Mouse (Mus musculus) lung, postnatal 36 days (tissue): ENCODE measurements around the gene 6430571L13Rik.
"Not testable (repeated sequence)": the region's sequence is repeated elsewhere in the genome, so short reads cannot be mapped to it uniquely, and the experiment has no call there.

Source experiments
- DNase-seq: peaks from one replicate; pipeline ENCODE4 v3.0.0; 2022; ENCODE audit warnings: mixed read lengths

Gene 6430571L13Rik

DNA sequence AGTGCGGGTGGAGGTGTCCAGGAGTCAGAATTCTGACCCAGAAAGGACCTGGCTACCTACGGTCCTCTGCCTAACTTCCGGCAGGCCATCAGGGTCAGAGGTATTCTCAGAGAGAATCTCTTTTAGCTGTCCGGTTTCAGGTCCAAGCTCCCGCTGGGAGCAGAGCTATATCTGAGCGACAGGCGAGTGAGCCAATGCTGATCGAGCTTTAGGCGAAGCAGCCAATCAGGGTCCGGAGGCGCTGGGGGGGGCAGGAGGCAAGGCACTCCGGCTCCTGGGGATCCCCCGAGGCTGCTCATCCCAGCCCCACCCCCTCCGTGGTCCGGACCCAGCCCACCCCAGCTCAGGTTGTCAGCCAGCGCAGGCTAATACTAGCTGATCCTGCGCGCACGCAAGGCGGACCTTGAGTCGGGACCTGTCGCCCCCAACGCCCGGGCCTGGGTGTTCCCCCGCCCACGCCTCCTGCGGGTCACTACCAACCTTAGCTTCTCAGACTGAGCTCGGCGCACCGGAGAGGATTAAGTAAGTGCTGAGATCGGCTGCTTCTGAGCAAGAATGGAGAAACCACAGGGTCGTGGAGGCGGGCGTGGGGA is at the start of gene 6430571L13Rik:
Gene 6430571L13Rik, plus strand, starts transcription at position 336 of the 593 bp plus-strand sequence.
- DNase-seq = peak; percentile 96

DNA sequence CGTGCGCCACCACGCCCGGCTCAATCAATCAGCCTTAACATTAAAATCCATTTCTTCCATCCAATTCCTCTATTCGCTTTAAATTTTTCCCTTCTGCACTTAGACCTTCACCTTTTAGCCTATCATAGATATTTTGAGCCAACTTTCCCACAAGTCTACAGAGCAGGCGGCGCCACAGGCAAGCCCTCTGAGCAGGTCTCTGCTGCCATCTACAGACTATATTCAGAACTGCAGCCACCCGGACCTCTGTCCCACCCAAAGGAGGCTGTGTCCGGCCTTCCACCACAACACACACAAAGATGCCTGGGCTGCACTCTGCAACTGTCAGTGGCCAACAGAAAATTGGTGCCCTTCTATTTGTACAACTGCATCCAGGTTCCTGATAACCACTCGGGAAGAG is 49.5 kb upstream of the 6430571L13Rik start:
- DNase-seq = peak; percentile 89

DNA sequence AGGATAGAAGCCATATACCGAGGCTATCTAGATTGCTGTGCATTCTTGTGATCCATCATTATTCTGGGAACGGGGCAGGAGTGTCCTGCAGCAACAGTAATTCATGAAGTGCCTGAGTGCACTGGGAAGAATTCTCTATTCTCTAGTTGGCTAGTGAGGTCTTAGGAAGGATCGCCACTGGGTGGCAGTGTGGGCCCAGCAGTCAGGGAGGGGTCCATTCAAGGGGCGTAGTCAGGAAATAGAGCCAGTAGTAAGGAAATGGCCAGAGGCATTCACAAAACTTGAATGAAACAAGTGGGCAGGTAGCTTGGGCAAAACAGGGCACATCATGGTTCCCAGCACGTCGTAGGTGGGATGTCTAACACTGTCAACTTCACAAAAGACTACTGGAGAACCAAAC is 46.2 kb upstream of the 6430571L13Rik start:
- DNase-seq = peak; percentile 92

DNA sequence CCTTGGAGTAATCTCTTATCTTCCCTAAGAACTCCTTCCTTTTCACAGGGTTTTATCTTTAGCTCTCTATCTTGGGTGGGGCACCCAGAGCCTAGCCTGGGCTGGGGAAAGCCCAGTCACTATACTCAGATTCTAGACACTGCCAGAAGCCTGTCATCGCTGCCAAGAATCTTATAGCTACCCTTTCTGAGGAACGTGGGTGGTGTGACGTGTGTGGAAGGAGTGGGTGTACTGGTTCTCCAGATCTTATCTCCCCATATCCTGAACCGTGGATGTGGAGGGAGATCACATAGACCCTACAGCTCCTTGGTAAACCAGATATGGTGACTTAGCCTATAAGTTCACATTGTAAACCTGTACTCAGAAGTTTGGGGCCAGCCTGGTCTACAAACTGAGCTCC is 44.8 kb upstream of the 6430571L13Rik start:
- DNase-seq = peak; percentile 78

DNA sequence AAGGTAGTCTGAATTCAATTTTAAA is 44.6 kb upstream of the 6430571L13Rik start, which contains the start of gene Cish:
Gene Cish, plus strand, starts transcription at position 11 of the 25 bp plus-strand sequence.
- DNase-seq = no peak

DNA sequence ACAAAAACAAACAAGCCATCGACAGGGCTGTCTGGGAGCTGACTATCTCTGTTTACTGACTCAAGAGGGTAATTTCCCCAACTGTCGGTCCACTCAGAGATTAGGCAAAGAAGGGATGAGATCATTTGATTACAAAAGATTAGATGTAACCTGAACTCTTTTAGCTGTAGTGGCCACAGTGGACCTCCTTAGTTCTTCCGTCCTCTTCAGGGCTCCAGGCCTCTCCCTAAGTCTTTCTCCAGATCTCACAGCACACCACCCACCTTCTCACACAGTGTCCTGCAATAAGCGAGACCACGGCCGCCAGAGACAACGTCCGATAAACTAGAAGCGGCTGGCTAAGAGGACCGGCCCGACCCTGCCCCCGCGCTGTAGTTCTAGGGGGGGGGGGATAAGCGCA is 44.4 kb upstream of the 6430571L13Rik start:
- peak; percentile 59 for DNase-seq

DNA sequence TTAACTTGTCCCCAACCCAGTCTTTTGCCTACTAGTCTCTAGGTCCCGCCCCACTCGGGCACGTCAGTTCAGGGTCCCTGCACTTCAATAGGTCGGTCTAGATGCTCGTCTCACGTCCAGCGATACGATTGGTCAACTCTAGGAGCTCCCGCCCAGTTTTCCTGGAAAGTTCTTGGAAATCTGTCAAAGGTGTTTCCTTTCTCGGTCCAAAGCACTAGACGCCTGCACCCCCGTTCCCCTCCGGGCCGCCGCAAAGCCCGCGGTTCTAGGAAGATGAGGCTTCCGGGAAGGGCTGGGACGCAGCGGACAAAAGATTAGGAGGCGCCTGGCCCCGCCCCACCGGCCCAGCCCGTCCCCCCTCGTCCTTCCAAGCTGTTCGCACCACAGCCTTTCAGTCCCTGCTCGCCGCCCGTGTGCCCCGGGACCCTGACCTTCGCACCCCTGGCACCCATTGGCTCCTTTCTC is 43.9 kb upstream of the 6430571L13Rik start:
- DNase-seq = peak; percentile 98

DNA sequence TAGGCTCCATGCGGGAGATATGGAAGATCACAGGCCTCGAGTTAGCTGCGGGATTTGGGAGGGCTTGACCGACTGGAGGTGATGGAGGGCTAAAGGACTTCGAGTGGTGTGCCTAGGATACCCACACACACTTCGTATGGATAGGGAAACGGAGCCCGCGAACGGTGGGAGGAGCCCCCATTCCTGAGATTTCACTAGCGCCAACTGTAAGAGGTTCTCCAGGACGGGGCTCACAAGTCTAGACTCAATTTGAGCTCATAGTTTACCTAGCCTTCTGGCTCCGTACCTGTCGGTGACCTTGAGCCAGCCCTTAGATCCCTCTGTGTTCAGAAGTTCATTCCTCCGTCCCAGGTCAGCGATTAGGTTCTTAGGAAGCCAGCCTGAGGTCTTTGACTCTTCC is 43.3 kb upstream of the 6430571L13Rik start:
- peak; percentile 60 for DNase-seq

DNA sequence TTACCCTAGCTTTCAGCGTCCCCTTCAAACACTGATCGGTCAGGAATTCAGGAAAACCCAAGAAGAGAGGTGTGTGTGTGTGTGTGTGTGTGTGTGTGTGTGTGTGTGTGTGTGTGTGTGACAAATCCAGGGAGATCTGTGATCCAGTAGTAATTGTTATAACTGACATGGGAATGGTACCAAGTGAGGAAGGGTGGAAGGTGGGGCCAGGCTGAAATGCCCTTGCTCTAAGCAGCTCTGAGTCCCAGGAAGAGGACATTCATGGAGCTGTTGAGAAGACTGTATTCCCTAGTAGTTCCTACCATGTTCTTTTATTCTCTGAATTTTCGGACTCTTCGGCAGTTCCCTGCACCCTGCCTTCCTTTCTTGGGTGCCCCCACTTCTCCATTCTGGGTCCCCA is 42.7 kb upstream of the 6430571L13Rik start:
- peak; percentile 54 for DNase-seq

DNA sequence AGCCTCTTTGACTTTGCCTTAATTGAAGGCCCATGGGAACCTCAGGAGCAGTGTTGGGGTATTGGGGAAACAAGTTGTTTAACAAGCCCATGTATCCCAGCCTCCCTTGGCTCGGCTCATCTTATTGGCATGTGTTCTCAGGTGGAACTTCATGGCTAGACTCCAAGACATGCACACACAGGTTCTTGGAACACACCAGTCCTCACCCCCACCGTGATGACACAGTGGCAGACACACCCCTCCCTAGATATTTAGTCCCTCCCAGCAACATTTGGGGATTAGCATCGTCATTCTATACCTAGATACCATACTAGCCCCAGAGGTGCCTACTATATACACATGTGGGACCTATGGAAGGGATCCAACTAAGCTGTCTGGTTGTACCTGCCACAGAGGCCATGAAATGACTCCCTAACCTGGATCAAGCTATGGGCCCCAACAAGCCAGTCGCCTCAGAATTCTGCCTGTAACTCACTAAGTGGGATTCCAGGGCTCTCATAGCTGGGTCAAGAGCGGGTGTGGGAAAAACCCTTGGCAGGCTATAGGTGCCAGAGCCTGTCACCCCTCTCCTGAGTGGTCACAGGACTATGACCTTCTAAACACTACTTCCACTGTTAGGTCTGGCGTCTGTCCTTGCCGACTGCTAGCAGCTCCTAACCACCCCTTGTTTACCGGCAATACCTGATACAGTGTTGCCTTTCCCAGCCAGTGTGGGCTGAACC is 42.2 kb upstream of the 6430571L13Rik start:
- DNase-seq = peak; percentile 87

DNA sequence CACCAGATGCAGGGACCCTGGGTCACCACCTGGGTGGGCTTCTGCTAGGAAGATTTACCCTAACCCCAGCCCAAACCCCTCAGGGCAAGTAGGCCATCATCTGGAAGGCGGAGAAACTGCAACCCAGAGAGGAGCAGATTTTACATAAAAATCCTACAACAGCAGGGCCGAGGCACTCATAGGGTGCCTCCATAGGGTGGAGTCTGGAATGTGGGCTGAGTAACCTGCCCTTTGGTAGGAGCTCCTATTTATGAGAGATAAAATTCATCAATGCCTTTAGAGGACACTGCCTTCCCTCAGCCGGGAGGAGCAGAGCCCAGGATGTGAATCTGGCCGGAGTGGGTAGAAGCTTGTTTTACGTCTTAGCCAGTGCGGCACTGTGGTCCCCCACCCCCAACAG is 41.5 kb upstream of the 6430571L13Rik start:
- no peak for DNase-seq

DNA sequence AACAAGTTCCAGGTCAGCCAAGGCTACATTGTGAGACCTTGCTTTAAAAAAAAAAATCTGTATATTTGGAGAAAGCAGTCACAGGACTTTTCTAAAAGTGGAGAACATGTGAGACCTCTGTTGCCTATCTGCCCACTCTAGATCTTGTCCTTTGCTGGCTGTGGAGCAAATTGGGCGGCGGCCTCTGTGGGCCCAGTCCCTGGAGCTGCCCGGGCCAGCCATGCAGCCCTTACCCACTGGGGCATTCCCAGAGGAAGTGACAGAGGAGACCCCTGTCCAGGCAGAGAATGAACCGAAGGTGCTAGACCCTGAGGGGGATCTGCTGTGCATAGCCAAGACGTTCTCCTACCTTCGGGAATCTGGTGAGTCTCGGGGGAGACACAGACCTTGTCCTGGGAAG is 40.6 kb upstream of the 6430571L13Rik start:
- no peak for DNase-seq

DNA sequence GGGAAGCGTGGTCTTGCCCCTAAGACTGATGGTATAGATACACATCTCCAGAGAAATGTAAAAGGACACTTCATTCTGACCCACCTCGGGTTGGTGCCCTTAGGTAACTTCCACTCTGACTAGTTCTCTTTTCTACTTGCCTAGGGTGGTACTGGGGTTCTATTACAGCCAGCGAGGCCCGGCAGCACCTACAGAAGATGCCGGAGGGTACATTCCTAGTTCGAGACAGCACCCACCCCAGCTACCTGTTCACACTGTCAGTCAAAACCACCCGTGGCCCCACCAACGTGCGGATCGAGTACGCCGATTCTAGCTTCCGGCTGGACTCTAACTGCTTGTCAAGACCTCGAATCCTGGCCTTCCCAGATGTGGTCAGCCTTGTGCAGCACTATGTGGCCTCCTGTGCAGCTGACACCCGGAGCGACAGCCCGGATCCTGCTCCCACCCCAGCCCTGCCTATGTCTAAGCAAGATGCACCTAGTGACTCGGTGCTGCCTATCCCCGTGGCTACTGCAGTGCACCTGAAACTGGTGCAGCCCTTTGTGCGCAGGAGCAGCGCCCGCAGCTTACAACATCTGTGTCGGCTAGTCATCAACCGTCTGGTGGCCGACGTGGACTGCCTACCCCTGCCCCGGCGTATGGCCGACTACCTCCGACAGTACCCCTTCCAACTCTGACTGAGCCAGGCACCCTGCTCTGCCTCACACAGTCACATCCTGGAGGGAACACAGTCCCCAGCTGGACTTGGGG is 40.0 kb upstream of the 6430571L13Rik start:
- DNase-seq = no peak

DNA sequence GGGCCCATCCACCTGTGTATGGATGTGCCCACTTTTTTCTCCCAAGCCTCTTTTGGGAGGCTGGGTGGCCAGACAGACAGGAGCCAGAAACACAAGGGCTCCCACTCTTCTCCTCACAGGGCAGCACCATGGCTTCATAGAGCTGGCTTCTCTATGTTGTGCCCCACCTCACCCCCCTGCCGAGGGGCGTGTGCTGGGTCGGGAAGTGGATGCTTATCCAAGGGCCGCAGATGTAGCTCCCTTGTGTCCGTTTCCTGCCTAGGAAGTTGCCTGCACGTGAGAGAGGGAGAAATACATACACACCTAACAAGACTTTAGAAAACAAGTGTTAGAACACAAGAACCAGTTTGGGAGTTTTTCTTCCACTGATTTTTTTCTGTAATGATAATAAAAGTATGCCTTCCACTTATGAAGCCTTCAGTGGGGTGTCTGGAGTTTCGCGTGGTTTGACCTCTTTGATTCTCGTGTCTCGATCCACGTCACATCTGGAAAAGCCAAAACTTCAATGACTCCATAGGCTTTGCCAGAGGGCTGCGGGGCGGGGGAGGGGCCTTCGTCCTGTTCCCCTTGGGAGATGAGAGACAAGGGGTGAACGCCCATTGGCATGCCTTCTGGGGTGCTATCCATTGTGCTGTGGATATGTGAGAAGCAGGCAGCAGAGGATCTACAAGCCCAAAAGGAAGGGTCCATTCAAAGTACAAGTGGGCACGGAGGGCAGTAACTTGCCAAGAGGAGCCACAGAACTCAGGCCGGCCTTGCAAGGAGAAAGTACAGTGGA is 38.7 kb upstream of the 6430571L13Rik start:
- peak; percentile 77 for DNase-seq

DNA sequence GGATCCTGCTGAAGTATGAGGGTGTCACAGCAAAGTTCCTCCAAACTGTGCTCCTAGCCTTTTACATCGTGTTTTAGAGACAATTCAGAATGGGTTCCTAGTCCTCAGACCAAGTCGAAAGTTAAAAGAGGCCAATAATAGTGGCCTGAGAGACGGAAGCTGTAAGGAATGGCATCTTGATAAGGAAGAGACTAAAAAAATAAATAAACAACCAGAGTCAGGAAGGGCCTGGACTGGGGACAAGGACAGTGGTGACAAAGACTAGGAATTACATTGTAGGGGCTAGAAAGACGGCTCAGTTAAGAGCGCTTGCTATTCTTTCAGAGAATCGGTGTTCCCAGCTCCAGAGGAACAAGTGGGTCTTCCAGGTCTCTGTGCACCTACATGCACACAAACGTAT is 37.8 kb upstream of the 6430571L13Rik start:
- peak; percentile 45 for DNase-seq

DNA sequence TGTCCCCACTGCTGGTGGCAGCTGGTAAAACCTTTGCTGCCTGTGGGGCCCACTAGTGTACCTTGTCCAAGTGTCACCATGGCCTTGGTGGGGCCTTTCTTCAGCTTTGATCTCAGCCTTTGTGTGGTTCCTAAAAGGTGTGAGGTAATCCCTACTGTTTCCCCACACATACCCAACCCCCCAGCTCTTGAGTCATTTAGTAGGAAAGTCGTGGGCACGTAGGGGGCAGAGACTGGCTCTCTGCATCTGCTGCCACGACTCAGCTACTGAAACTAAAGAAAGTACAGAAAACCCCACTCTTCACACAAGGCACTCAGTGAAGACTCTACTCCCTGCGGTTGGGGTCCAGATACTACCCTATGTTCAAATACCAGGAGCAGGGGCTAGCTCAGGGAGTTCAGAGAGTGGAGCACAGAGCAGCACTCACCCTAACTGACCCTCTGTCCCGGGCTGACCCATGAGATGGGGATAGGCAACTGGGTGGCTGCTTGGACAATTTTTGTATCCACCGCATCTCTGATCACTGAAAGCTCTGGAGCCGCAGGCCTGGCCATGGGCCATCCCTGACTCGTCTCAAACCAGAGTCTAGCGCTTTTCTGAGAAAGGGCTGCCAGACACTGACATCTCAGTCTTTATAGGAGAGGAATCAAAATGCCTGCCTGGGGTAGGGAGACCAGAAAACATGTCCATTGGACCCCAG is 37.1 kb upstream of the 6430571L13Rik start:
- no peak for DNase-seq

DNA sequence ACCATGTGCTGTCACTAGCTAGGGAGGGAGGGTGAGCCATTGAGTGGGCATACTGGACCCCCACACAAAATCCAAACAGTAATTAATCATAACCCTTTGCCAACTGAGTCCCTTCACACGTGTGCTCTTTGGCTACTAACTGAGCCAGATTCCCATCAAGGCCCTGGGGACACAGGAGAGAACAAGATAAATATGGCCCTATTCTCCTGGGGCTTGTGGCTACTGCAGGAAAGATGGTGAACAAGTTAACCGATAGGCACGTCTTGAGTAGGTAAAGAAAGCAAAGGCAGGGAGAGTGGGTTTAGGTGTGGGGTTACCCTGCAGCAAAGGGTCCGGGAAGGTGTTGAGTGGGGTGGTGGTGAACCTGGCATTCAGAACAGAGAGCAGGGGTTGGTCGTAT is 36.5 kb upstream of the 6430571L13Rik start:
- DNase-seq = no peak

DNA sequence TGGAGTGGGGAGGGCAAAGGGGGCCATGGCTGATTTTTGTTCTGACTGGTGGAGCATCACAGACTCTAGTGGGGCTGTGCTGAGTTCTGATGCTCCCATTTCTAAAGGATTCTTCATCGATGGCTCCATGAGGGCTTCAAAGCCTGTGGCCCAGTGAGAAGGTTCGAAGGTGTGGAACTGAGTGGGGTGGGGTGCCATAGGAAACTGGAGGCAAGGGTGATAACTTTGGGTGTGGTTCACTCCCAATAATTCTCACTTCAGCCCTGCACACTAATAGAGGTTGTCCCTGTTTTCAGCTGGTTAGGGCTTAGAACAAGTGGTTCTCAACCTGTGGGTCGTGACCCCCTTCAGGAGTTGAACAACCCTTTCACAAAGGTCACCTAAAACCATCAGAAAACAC is 36.0 kb upstream of the 6430571L13Rik start:
- no peak for DNase-seq

DNA sequence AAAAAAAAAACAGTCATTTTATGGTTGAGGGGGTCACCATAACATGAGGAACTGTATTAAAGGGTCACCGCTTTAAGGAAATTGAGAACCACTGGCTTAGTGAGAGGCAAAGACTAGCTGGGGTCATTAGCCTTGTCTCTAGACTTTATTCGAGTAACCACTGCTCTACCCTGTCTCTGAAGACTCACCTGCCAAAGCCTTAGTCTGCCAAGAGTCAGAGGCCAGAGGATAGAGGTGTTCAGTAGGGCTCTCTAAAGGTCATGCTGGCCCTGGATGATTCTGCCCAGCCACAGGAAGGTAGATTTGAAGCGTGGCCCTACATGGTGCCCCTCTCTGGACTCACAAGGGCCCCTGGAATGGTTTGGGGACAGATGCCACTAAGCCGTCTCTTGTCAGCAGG is 35.4 kb upstream of the 6430571L13Rik start:
- DNase-seq = no peak

DNA sequence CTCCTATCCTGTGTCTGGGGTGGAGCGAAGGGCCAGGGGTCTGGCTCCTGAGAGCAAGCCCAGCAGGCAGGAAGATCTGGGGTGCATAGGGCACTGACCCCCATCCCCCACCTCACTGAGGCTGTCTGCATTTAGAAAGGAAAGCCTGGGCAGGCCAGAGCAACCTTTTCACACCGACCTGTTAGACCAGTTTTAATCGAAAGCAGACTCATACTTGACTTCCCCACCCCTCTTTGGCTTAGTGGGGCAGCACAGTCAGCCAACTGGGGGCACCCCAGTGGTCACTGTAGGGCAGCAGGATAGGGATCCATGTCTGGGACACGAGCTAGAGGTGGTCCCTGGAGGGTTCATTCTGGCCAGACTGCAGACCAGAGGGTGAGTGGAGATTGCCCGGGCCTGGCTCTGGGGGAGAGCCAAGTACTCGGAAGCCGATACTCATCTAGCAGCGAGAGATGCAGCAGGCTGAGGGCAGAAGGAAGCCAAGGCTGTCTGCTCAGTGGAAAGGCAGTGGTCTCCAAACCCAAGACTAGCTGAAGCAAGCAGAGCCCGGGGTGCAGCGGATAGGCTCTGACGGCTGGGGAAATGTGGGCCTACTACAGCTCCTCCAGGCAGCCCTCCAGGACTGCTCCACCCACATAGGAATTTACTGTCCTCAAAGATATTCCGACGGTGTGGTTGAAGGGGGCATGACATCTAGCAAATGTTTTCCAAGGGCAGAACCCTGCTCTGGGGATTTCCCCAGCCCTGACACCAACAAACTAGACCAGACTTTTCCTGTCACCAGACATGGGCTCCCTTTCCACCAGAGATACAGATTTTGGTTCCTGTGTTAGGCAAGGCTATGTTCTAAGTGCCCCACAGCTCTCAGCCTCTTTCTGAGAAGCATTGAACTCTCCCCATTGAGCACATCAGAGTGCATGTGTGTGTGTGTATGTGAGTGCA is 34.5 kb upstream of the 6430571L13Rik start:
- peak; percentile 78 for DNase-seq

DNA sequence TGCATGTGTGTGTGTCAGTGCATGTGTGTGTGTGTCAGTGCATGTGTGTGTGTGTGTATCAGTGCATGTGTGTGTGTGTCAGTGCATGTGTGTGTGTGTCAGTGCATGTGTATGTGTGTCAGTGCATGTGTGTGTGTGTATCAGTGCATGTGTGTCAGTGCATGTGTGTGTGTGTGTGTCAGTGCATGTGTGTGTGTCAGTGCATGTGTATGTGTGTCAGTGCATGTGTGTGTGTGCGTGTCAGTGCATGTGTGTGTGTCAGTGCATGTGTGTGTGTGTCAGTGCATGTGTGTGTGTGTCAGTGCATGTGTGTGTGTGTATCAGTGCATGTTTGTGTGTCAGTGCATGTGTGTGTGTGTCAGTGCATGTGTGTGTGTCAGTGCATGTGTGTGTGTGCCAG is 33.7 kb upstream of the 6430571L13Rik start:
- not testable (repeated sequence) for DNase-seq
